Mouse (Mus musculus) adrenal gland, adult 8-10 months (tissue): ENCODE measurements around the gene Rab35. TPM values are rescaled to one million over a fixed set of nuclear protein-coding genes. Genes with fewer than 3 reads are reported as not detected.

ENCODE experiments used
- DNase-seq: peaks from one replicate; pipeline ENCODE4 v3.0.0; 2022
- total RNA-seq, 4 experiments: library from RNA; stranded (reverse); gene quantifications; 2 replicates each; pipeline ENCODE4 v1.2.4; 2022

The Rab35 gene
- total RNA-seq, 4 experiments from 2014 or later: 58.8 to 70.3 (median 60.6) TPM

DNA sequence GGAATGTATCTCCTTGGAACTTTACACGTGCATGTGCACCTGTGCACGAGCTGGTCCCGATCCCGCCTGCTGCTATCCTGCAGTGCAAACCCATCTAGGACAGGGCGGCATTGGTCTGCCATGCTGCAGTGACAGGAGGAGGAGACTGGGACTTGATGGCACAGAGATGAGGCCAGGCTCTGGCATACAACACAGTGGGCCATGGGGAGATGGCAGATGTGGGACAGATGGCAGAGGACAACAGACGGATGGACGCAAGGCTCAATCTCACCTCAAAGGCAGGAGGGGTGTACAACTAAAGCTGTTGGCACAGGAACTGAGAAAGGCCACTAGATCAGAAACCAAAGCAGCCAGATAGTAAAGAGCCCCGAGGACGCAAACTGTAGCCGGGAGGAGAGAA lies 19.2 kb downstream of the Rab35 start:
- DNase-seq: no peak

DNA sequence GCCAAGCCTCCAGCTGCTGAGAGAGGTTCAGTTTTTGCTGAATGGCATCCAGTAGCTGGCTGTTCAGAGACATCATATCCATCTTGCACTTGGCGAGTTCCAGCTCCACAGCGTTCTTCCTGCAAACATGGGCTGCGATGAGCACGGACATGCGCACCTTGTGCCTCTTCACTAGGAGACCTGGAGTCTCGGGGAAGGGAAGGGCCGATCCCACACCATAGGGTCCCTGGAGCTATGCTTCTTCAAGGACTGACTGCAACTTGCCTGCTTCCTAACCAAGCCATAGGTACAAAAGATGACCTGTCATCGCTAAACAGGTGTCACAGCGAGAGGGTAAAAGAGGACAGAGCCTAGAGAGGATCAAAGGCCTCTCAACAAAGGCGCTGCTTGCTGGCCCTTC lies 20.1 kb downstream of the Rab35 start:
- DNase-seq: no peak

DNA sequence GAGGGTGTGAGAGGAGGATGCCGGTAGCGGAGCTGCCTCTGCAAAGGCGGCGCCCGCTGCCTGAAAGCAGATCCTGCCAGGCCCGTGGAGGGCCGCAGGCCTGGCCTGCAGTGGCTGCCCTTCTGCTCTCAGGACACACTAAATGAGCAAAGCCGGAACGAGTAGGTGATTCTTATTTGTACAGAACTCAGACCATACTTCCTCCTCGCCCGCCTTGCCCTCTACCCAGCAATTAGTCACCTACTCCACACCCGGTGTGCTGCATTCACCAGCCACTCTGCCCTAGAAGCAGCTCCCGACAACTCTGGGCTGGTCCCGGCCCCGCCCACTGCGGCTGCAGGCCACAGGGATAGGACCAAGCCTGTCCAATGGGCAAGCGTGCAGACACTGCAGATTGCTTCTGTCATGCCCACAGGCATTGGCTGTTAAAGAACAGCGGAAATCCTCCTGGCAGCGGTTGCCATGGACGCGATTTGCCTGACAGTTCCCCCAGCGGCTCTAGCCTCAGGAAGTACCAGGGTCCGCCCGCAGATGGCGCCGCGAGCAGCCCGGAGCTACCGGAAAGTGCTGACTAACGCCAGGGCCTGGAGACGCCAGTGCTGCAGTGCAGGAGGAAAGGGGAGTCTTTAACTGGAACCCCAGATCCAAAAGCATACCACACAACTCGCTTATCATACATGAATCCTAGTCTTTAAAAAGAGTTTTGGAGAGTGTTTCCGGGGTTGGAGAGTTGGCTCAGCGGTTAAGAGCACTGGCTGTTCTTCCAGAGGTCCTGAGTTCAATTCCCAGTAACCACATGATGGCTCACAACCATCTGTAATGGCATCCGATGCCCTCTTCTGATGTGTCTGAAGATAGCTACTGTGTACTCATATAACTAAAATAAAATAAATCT lies 21.2 kb downstream of the Rab35 start:
- DNase-seq: peak; percentile 100

DNA sequence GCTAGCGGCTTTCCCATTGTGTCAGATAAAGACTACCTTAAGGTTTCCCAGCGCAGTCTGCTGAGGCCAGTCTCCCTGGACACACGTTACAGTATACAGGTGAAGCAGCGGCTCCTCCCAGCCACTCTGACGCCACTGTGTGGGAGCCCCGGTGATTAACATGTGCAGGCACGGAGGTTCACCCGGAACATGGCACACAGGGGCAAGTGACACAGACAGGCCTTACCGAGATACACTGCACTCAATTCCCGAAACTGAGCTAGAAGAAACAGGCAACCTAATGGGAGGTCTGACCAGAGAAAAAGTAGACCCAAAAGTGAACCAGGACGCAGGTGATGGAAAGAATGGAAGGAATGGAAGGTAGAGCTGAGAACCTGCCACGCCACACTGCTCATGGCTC lies 22.1 kb downstream of the Rab35 start:
- no peak for DNase-seq

DNA sequence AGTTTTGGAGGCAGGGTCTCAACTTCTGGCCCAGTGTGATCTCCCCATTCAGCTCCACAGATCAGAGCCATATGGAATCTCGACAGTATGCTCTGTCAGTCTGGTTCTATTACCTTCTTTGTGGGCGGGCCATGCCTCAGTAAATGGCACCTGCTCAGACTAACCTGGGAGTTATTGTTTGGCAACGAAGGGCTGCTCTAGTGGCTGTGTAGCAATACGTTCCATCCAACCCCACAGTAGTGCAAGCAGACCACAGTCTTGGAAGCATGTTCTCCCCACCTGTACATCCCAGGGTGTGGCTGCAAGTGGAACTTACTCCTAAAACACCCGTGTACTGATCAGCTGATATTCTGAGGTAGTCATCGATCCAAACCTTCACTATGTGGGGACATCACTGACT lies 25.0 kb downstream of the Rab35 start:
- DNase-seq: no peak

DNA sequence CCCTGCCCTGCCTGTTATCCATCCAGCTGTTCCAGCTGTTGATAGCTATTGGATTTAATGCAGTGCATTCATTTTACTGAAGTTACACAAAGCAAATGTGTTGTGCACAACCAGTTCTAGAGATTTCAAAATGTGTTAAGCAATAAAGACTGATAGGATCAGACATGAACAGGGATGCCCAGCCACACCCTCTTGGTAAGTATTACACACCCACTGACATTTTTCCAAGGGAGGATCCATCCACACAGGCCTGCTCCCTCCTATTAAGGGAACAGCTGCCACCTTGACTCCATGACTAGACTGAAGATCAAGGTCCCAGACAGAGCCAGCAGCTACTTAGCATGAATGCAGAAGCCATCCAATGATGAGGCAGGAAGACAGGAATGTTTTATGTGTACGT lies 25.5 kb downstream of the Rab35 start:
- DNase-seq: no peak

DNA sequence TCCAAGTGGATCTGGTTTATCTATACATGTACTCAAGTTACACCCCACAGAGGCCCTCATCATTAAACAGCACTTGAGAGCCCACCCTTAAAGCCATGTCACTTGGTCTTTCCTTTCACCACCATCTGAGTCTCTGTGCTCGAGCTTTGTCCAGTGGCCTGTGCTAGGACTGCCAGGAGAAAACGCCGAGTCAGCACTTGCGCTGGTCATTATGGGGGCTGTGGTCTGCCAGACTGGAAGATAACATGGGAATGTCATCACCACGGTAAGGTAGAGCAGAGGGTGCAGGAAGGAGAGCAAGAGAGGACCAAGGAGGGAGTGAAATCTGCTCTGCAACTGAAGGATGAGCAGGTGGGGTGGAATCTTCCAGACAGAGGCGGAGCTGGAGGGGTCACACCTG lies 26.6 kb downstream of the Rab35 start:
- DNase-seq: no peak

DNA sequence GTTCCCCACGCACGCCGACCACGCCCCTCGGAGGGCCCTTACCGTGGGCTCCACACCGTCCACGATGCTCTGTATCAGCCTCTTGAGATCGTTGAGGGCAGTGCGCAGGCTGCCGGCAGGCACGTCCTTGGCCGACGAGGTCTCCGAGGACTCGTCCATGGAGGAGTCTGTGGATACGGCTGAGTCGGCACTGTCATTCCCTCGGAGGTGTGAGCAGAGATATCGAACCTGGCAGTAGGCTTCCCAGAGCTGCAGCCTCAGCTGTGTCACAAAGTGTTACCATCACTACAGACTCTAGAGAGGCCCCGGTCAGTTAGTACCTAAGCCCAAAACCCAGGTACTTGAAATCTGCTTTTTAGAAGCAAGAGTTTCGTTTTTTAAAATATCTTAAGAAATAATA lies 30.9 kb downstream of the Rab35 start:
- DNase-seq: no peak

DNA sequence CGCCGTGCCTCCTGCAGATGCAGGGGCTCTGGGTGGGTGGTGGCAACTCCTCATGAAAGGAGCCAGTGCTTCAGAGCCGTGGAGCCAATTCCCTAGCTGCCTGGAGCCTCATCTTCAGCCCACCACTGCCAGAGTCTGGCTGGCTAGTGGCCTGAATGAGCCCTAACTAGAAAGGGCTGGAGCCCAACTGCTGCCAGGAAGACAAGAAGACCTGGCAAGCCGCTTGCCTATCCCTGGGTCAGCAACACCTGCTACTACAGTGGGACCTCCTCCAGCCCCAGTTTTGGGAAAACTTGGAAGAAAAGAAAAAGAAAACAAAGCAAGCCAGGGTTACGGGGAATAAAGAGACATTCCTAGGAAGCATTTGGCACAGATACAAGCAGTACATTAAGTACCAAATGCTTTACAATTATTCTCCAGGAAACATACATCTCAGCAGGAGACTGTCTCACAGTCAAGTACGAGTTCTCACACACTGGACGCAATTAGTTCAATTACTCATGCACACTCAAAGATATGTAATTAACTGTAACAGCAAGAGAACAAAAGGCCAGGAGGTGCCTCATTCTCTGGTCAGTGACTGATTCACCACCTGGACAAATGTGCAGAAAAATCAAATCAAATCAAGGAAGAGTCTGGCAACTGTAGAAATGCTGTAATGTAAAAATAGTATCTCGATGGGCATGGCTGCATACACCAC lies 34.8 kb downstream of the Rab35 start:
- DNase-seq: no peak

DNA sequence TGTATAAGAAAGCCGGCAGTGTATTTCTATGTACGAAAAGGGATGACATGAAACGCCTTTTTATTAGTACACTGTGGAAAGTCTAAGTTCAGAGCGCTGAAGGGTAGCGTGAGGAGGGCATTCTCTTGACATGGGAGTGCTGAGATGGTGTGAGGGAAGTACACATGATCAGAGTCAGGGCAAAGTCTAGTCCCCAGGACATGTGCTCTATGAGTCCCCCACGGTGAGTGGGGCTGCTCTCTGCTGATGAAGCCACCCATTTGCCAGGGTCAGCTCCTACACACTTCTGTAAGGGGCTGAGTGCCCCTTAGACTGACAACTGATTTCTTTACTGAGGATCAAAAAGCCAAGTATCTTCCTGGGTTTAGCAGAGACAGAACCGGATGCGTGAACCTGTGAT lies 35.5 kb downstream of the Rab35 start:
- DNase-seq: no peak

DNA sequence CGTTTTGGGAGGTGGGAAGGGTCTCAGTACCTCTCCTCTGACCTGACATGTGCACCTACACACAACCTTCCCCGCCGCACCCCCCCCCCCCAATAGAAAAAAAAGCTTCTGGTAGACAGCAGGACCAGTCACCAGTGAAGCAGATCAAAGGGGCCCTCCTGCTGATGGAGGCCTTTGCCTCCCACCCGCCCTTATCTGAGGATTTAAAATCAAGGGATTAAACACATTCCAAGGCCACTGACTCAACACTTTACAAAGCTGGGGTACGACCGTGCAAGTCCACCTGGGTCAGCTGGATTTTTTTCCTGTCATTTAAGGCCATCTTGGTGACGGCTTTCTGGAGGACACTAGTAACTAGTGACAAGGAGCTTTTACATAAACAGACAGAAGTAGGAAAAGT lies 36.2 kb downstream of the Rab35 start:
- no peak for DNase-seq

DNA sequence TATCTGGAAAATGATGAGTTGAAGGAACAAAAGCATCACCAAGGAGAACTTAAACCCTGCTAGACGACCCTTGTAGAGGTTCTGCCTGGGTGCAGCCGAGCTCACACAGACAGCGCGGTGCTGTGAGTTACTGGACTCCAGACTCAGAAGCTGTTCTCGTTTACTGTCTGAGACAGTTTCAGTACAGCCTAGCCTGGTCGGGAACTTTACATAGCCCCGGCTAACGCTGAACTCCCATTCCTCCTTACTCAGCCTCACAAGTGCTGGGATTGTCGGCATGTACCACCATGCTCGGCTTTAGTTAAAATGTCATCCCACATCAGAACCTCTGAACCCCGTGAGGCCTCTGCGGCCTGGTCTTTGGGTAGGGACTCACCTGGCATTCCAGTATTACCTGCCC lies 37.3 kb downstream of the Rab35 start:
- DNase-seq: no peak

DNA sequence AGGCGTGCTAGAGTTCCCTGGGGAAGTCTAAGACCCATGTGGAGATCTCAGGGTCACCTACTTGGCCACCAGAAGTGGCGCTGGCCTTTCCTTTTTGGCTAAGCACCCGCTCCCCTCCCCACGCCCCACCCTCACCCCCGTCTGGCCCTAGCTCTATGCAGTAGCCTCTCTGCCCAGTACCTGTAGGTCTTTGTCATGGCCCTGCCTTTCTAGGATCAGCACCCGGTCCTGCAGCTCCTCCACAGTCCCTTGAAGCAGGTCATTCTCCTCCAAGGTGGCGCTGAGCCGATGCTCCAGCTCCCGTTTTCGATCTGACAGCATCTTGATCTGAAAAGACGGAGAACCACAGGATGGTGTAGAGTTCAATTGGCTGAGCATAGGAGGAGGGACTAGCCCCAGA lies 38.3 kb downstream of the Rab35 start:
- DNase-seq: no peak

DNA sequence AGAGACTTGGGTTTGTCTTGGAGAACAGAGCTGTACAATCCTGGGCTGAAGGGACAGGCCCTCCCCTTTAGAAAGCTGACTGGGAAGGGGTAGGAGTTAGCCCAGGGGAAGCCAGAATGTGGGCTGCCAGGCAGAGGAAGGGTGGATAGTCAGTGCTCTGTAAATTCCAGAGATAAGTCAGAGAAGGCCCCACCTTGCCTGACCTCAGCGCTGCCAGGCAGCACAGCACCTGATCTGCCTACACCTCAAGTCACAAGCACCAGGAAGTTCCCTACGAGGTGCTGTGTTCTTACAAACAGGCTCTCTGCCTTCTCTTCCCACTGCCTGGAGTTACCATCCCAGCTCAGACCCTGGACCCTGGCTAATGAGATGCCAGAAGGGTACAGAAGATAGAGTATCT lies 38.7 kb downstream of the Rab35 start:
- no peak for DNase-seq

DNA sequence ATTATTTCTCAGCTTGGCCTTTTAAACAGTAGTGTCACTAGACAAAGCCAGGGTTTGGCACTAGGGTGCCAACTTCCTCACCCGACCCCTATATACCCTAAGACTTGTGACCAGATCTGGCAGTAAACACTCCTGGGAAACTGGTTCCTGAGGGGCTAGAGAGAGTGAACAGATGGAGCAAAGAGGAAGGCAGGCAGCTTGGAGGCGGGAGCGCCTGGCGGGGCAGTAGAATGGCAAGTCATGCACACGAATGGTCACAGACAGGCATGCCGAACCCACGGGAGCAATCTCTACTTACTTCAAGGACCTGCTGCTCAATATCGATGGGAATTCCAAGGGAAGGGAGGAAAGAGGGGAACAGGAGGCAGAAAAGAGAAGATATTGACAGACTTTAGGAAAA lies 40.1 kb downstream of the Rab35 start:
- DNase-seq: no peak

DNA sequence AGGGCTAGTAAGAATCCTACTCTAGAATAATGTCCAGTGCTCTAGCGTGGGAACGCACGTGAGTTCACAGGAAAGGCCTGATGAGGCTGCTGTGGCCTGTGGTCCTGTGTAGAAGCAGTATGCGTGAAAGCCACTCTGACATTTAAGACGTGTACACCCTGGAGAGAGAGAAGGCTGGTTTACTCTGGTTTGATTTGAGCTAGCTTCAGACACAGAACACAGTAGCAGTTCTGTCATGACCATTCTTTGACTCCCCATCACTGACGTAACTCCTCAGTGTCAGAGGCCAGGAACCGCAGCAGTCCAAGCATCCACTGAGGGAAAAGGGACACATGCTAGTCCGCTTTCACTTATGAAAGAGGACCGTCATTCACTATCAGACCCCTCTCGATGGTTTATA lies 53.4 kb downstream of the Rab35 start:
- no peak for DNase-seq

DNA sequence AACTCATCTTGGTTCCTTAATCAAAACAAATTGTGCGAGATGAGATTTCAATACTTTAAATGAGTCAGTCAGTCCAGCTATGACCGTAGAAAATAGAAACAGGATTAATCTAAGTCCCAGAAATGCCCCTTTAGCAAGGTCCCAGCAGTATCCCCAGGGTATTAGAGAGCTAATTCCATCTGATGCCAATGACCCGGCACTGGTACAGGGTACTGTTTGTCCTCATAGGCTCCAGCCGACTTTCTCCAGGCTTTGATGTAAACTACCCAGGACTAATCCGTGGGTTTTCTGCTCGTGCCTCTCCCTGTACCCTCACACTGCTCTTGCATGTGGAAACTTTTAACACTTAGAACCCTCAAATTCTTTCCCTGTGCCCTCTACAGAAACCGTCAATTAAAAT lies 55.0 kb downstream of the Rab35 start:
- no peak for DNase-seq

DNA sequence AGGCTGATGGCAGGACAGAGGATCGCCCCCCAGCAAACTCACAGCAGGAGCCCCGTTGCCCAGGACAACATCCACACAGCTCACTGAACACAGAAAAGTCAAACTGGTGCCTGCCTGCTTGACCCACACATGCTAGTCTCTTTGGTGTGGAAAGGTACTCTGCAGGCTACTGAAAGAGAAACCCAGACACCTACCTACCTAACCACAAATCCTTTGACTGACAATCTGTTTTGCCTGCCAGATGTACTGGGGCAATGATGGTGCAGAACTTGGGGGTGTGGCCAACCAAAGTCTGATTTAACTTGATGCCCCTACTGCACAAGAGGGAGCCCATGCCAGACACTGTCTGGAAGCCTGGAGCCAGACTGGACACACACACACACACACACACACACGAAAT lies 61.6 kb downstream of the Rab35 start:
- DNase-seq: no peak

DNA sequence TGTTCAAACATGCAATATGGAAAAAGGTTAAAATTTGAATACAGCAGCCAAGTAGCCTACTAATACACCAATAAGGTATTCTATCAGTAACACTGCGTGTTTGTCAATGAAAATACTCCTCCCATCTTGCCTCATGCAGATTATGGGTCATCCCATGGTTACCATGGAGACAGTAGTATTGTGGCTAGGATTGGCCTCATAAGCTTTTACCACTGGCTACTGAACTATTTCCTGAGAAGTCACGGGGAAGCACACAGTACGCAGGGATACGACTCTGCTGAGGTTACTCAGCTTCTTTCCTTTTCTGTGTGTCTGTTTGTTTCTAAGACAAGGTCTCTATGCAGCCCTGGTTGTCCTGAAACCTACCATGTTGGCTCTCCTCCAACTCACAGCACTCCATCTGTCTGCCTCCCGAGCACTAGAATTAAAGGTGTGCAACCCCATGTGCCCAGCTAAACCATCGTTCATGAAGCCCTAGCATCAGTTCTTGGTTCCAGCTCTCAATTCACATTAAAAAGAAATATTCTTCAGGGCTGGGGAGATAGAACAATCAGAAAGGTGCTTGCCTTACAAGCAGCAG lies 63.6 kb downstream of the Rab35 start:
- no peak for DNase-seq

DNA sequence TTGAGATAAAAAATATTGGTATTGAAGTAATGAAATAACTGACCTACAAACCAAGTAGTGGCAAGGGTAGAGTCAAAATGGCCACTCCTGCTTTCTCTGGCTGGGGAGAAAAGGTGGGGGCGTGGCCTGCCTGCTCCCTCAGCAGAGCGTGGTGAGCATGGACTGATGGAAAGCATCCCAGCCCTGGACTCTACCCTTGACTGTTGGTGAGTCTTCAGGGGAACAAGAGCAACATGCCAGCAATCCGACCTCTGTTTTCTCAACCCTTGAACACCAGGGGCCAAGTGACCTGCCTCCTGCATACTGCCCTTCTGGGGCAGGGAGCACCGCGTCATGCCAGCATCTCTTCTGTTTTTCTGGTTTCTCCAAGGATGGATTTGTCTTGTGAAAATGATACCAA lies 65.1 kb downstream of the Rab35 start:
- no peak for DNase-seq
